Mouse (Mus musculus): ENCODE measurements around the gene Qpctl.

GRCm38 (mm10) chr7:19127744-19128143, 21.3 kb downstream of the Qpctl start:
- TF ChIP-seq POLR2A (IDR thresholded peaks at IDR 0.05; ENCODE audit: control insufficient read depth, extremely low read depth, insufficient read depth, low read length, poor library complexity) (no peak), CTCF (IDR thresholded peaks at IDR 0.05; ENCODE audit: borderline replicate concordance, control insufficient read depth, extremely low read depth, insufficient read depth, low read length, poor library complexity) (no peak)
